Mouse (Mus musculus): ENCODE measurements around the gene Crygc.
"Not testable (repeated sequence)": the region's sequence is repeated elsewhere in the genome, so short reads cannot be mapped to it uniquely, and the experiment has no call there.

Crygc gene

GRCm38 (mm10) chr1:65051696-65052095, 21.8 kb downstream of the Crygc start:
- no peak for DNase-seq

DNA sequence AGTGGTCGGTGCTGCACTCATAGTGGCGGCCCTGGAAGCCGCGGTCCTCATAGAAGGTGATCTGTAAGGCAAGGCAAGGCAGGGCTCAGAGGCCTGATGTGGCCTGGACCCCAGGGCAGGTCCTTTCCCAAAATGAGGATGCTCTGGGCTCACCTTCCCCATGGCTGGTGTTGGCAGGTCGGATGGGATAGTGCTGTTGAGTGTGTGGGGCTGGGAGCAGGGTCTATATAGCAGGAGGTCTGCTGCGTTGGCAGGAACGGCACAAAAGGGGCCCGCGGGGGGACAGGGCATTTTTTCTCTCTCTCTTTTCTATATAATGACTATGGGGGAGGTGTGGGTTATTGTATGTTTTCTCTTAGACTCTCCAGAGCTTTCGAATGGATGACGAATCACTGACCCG, 22.5 kb downstream of the Crygc start, which contains the start of gene Cryge:
Gene Cryge (minus strand): TSS at position 198 of the 400 bp plus-strand sequence.
- not testable (repeated sequence) for DNase-seq

DNA sequence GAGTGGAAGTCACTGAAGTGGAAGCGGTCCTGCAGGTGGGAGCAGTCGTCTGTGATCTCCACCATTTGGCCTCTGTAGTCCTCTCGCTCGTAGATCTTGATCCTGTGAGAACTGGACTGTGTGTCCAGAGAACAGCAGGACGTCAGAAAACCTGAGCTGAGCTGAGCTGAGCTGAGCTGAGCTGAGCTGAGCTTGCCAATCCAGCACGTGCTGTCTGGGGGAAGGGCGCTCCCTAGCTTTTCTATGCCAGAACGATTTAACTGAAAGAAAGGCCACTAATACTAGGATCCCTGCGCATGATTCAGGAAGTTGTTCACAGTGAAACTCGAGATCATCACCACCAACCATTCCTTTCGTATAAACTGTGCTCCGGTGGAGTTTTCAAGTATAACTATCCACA, 24.7 kb downstream of the Crygc start:
- peak; percentile 6 for DNase-seq

- DNase-seq, result no peak
These were observed 26.9 kb downstream of the Crygc start for GRCm38 (mm10) chr1:65046401-65047109.

GRCm38 (mm10) chr1:65043433-65043832, 30.1 kb downstream of the Crygc start:
- no peak for DNase-seq

- no peak for DNase-seq
These were observed 31.7 kb downstream of the Crygc start for GRCm38 (mm10) chr1:65041837-65042236.

- no peak for DNase-seq
These were observed 32.7 kb downstream of the Crygc start for GRCm38 (mm10) chr1:65040806-65041205.

DNA sequence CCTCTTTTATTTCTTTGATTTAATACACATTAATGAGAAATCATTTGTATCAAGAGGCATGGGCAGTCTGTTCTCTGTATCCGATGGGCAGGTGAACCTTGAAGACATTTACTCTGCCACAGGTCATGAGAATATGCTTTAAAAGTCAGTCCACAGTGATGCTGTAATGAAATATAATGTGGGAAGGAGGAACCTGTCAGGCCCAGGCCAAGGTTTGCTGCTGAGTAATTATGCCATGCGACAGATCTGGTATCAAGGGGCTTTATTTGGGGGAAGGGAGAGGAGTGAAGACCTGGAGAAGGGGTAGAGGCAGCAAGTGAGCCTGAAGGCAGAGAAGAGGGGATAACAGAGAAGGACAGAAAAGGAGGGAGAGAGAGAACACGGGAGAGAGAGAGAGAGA, 33.8 kb downstream of the Crygc start:
- DNase-seq, result no peak

DNA sequence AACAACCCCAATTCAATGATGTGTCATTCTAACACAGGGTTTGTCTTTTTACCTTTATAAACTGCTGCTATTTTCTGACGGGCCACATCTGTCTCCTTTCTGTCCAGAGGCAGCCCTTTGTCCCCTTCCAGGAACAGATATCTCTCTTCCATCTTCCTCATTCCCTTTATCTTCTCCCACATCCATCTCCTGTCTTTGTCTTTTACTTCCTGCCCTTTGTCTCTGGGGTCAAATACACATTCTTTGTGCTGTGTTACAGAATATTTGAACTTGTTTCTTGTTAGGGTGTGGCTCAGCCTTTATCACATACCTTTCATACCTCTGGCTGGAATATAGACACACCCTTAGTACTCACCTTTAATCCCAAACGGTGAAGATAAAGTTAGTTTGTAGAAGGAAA, 35.9 kb downstream of the Crygc start:
- no peak for DNase-seq

- no peak for DNase-seq
These were observed 38.0 kb downstream of the Crygc start for GRCm38 (mm10) chr1:65035513-65035912.

DNA sequence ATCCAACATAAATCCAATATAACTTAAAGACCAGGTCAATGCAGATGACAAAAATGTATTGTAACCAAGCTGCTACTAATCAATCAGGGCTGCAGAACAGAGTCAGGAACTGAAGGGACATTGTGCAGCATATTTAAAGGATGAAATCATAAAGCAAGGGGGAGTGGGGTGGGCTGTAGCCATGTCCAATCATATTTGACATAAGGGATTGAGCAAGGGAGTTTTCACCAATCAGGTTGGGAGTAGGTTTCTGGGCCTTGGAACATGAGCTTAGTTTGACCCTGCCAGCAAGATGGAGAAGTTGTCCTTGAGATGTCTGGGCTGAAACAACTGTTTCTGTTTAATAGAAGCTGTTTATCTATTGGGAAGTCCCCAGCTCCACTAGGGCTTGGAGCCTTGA, 40.8 kb downstream of the Crygc start, which contains the start of gene Akr1cl:
Gene Akr1cl (minus strand): TSS at position 119 of the 400 bp plus-strand sequence.
- DNase-seq, result no peak

DNA sequence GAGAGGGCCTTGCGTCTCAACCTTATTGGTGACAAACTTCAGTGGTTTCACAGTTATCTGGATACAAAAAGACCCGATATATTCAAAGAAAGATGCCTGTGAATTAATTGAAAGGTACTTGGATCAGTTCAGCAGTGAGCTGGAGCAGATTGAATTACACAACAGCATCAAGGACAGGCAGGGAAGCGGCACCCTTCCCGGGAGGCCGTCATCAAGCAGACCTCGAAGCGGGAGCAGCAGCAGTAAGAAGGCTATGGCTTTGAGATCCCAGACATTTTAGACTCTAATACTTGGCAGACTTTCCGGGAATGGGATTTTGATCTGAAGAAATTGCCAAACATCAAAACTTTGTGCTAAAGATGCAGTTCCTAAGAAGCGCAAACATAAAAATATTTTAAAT, 45.3 kb downstream of the Crygc start:
- no peak for DNase-seq
